Mouse (Mus musculus) heart, postnatal 0 days (tissue): ENCODE results near the gene Ctrc. TPM values are rescaled to one million over a fixed set of nuclear protein-coding genes. Genes with fewer than 3 reads are reported as not detected.

ENCODE experiments used
- ATAC-seq: fragments of 200-750 bp; cut with Nextera tagmentation; 2 replicates; pipeline ENCODE4 v1.8.0; 2017; ENCODE audit warnings: low read depth, moderate number of reproducible peaks, moderate library complexity; ENCODE audit not compliant: insufficient read depth
- DNase-seq: peaks from one replicate; pipeline ENCODE4 v3.0.0-alpha.2; 2016; ENCODE audit warnings: low spot score
- H3K27ac ChIP-seq: fragments of 300-500 bp; sonication (generic); 2 replicates; pipeline ENCODE4 v1.5.1; 2014; ENCODE audit warnings: low read depth, mild to moderate bottlenecking
- H3K27me3 ChIP-seq: fragments of 300-500 bp; sonication (generic); 2 replicates; pipeline ENCODE4 v1.6.1; 2014; ENCODE audit warnings: low read length, mixed read lengths; ENCODE audit not compliant: control insufficient read depth, insufficient read depth
- H3K36me3 ChIP-seq: fragments of 300-500 bp; sonication (generic); replicated peaks from 2 replicates; pipeline ENCODE4 v1.6.1; 2014; ENCODE audit warnings: low read length, mixed read lengths; ENCODE audit not compliant: control insufficient read depth, insufficient read depth
- H3K4me1 ChIP-seq: fragments of 300-500 bp; sonication (generic); 2 replicates; pipeline ENCODE4 v1.6.1; 2014; ENCODE audit warnings: antibody characterized with exemption; ENCODE audit not compliant: control insufficient read depth, insufficient read depth
- H3K4me2 ChIP-seq: fragments of 300-500 bp; sonication (generic); 2 replicates; pipeline ENCODE4 v1.6.1; 2014; ENCODE audit warnings: low read depth, mild to moderate bottlenecking, low read length, moderate library complexity
- H3K4me3 ChIP-seq: fragments of 300-500 bp; sonication (generic); 2 replicates; pipeline ENCODE4 v1.5.1; 2014; ENCODE audit warnings: low read depth, low read length
- H3K9ac ChIP-seq: fragments of 300-500 bp; sonication (generic); replicated peaks from 2 replicates; pipeline ENCODE4 v1.6.1; 2014; ENCODE audit warnings: low read depth, low read length, mixed read lengths
- H3K9me3 ChIP-seq: fragments of 300-500 bp; sonication (generic); replicated peaks from 2 replicates; pipeline ENCODE4 v1.6.1; 2016; ENCODE audit warnings: low read length; ENCODE audit not compliant: control insufficient read depth
- CTCF ChIP-seq: IDR thresholded peaks from 2 replicates; pipeline ENCODE4 v1.5.1; 2016; ENCODE audit warnings: antibody characterized with exemption, control low read depth, low read depth
- EP300 ChIP-seq: IDR thresholded peaks from 2 replicates; pipeline ENCODE4 v1.6.1; 2016; ENCODE audit warnings: antibody characterized with exemption, low read depth
- WGBS: fragments of 180-500 bp; shearing (Covaris S2); extraction: QIAGEN DNeasy Blood & Tissue Kit; methylation state at CpG from one replicate; pipeline ENCODE4 v1.1.7; 2014; 5-methylcytosine and 5-hydroxymethylcytosine counted together
- polyA plus RNA-seq: library from polyadenylated mRNA; unstranded; fragments of >200 nt; fragmentation: Nextera tagmentation; extraction: Ambion mirVana; gene quantifications from 2 replicates; pipeline ENCODE4 v1.2.1, GENCODE M21; 2015
- total RNA-seq: library from RNA; depleted of rRNA; stranded (reverse); fragments of >200 nt; gene quantifications from 2 replicates; pipeline ENCODE4 v1.2.3, GENCODE M21; 2014; ENCODE audit warnings: low replicate concordance; rRNA removed

Ctrc gene
- total and polyA plus RNA-seq, 2 experiments from 2014 or later, result not detected

DNA sequence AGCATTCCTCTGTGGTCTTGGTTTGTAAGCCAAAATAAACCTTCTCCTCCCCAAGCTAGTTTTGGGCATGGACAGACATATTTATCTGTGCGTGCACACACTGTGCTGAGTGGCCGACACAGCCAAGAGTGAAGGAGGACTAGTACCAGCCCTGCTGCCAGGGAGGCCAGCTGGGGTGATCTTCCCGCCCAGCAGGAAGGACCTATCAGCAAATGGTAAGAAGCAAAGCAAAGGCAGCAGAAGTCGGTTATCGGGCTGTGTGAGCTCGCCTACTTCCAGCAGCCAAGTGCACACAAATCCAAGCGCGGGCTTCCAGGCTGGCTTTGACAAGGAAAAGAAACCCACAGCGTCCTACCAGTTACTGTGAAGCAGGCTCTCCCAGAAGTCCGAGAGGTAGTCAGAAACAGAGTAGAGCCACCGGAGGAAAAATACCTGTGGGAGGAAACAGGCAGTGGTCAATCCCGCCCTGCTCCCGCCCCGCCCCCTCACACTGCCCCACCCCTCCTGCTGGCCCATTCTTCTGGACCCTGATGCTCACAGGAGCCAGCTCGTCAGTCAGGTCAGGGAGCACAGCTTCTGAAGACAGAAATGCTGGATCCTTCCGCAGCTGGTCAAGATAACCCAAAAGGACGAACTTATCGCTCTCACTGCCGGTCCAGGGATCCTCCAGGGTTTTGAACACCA is 78.7 kb downstream of the Ctrc start:
- no peak overlapping the region for H3K4me3 ChIP-seq
- peak overlapping the region; percentile 41 for H3K4me2 ChIP-seq
- peak; percentile 84 for DNase-seq
- H3K27me3 ChIP-seq, result no peaks in the 10 kb centered on the region
- peak; percentile 68 for TF ChIP-seq EP300
- TF ChIP-seq CTCF, result no peak
- no peak overlapping the region for H3K9ac ChIP-seq
- ATAC-seq, result peak; percentile 93
- H3K27ac ChIP-seq, result peak overlapping the region; percentile 93
- no peaks in the 10 kb centered on the region for H3K9me3 ChIP-seq
- 29% methylated on average over 19 of the region's 19 CpGs for WGBS
- peaks cover 22% of the 10 kb centered on the region for H3K4me1 ChIP-seq
- H3K36me3 ChIP-seq, result peaks cover 70% of the 10 kb centered on the region

DNA sequence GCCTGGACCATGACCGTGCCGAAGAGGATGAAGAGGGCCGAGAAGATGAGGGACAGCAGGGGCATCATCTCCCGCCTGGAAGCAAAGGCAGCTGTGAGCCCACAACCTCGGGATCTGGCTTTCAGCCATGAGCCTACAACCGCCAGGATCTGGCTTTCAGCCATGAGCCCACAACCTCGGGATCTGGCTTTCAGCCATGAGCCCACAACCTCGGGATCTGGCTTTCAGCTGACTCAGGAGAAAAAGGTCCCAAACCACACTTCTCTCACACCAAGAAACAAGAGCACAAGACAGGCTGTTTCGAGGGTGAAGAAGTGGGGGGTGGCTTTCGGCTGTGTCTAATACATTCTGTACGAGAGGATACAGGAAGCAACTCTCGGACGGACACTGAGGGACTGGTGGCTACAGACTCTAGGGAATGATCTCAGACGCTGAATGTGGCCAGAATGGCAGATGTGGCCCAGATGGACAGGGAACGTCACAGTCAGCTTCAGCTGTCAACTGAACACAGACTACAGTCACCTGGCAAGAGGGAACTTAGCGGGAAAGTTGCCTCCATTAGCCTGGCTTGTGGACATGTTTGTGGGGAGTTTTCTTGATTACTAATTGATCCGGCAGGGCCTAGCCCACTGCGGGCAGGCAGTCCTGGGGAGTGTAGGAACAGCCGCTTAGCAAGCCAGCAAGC is 79.3 kb downstream of the Ctrc start:
- 0 out of 2 replicates have a peak overlapping the region, but pooled peaks have one; percentile 4 for H3K9ac ChIP-seq
- peak; percentile 66 for DNase-seq
- H3K9me3 ChIP-seq, result no peaks in the 10 kb centered on the region
- peaks cover 22% of the 10 kb centered on the region for H3K4me1 ChIP-seq
- H3K36me3 ChIP-seq, result peaks cover 70% of the 10 kb centered on the region
- H3K4me3 ChIP-seq, result 0 out of 2 replicates have a peak overlapping the region, but pooled peaks have one; percentile 5
- TF ChIP-seq CTCF, result no peak
- peak; percentile 52; the same call in 1 of the 2 replicates for TF ChIP-seq EP300
- peak overlapping the region; percentile 93 for H3K27ac ChIP-seq
- peak overlapping the region; percentile 41 for H3K4me2 ChIP-seq
- no peaks in the 10 kb centered on the region for H3K27me3 ChIP-seq
- ATAC-seq, result peak; percentile 76
- 9% methylated on average over 19 of the region's 19 CpGs for WGBS

DNA sequence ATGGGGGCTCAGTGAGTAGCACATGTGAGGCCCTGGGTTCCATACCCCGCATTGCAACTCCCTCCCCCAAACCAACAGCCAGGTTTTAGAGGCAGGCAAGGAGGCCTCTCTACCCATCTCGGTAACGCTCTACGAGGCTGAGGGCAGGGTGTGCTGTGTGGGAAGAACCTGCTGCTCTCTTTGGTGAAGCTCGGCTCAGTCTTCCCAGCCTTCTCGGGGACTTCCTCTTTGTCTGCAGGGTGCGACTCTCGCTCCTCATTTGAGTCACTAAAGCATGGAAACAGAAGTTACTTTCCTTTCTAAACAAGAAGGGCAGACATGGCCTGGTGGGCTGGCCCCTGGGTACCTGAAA is 79.9 kb downstream of the Ctrc start:
- no peaks in the 10 kb centered on the region for H3K27me3 ChIP-seq
- peak overlapping the region; percentile 93 for H3K27ac ChIP-seq
- peak overlapping the region; percentile 41 for H3K4me2 ChIP-seq
- DNase-seq (peak; percentile 5), ATAC-seq (no peak)
- 54% methylated on average over 8 of the region's 8 CpGs for WGBS
- H3K36me3 ChIP-seq, result peaks cover 69% of the 10 kb centered on the region
- H3K9ac ChIP-seq, result 0 out of 2 replicates have a peak overlapping the region, but pooled peaks have one; percentile 4
- H3K4me3 ChIP-seq, result 0 out of 2 replicates have a peak overlapping the region, but pooled peaks have one; percentile 5
- no peaks in the 10 kb centered on the region for H3K9me3 ChIP-seq
- peaks cover 22% of the 10 kb centered on the region for H3K4me1 ChIP-seq
- TF ChIP-seq CTCF, result no peak
- no peak for TF ChIP-seq EP300

- peaks cover 61% of the 10 kb centered on the region for H3K36me3 ChIP-seq
- H3K27me3 ChIP-seq, result no peaks in the 10 kb centered on the region
- no peak overlapping the region for H3K27ac ChIP-seq
- 79% methylated on average over 3 of the region's 3 CpGs for WGBS
- no peak overlapping the region for H3K4me3 ChIP-seq
- no peak for DNase-seq
- no peak for ATAC-seq
- no peak overlapping the region for H3K9ac ChIP-seq
- no peak overlapping the region for H3K4me2 ChIP-seq
- no peaks in the 10 kb centered on the region for H3K9me3 ChIP-seq
- TF ChIP-seq EP300 (no peak), CTCF (no peak)
- peaks cover 22% of the 10 kb centered on the region for H3K4me1 ChIP-seq
These were observed 81.2 kb downstream of the Ctrc start for GRCm38 (mm10) chr4:141765008-141765407.

Other genes with a start within 250 kb of the Ctrc start
- 48.3 and 61.5 TPM in 2 replicates for gene Fblim1, start 240.3 kb downstream of the Ctrc start, total RNA-seq
- 47.1 and 57.5 TPM in 2 replicates for gene Fblim1, start 240.3 kb downstream of the Ctrc start, polyA plus RNA-seq
- 0.89 and 6.1 TPM in 2 replicates for gene Tmem82, start 227.7 kb downstream of the Ctrc start, total RNA-seq
- gene Tmem82, start 227.7 kb downstream of the Ctrc start, polyA plus RNA-seq, result 6.8 and 7.3 TPM in 2 replicates
- 12.8 and 56.2 TPM in 2 replicates for gene Slc25a34, start 222.5 kb downstream of the Ctrc start, total RNA-seq
- gene Slc25a34, start 222.5 kb downstream of the Ctrc start, polyA plus RNA-seq, result 17.9 and 20.6 TPM in 2 replicates
- gene Plekhm2, start 181.5 kb downstream of the Ctrc start, total RNA-seq, result 43.3 and 52.9 TPM in 2 replicates
- gene Plekhm2, start 181.5 kb downstream of the Ctrc start, polyA plus RNA-seq, result 5.6 and 7.0 TPM in 2 replicates
- gene Rsc1a1, start 160.8 kb downstream of the Ctrc start, total RNA-seq, result 2.1 and 11.9 TPM in 2 replicates
- not detected in 2 replicates for gene Rsc1a1, start 160.8 kb downstream of the Ctrc start, polyA plus RNA-seq
- 28.2 and 32.8 TPM in 2 replicates for gene Ddi2, start 122.9 kb downstream of the Ctrc start, total RNA-seq
- gene Ddi2, start 122.9 kb downstream of the Ctrc start, polyA plus RNA-seq, result 10.9 and 11.5 TPM in 2 replicates
- gene Agmat, start 99.7 kb downstream of the Ctrc start, total RNA-seq, result 1.5 TPM in 1 of 2 replicates, not detected in the other
- 0.82 and 1.1 TPM in 2 replicates for gene Agmat, start 99.7 kb downstream of the Ctrc start, polyA plus RNA-seq
- gene Dnajc16, start 55.4 kb downstream of the Ctrc start, total RNA-seq, result 10.2 and 12.3 TPM in 2 replicates
- 3.7 and 4.5 TPM in 2 replicates for gene Dnajc16, start 55.4 kb downstream of the Ctrc start, polyA plus RNA-seq
- gene Casp9, start 52.7 kb downstream of the Ctrc start, total RNA-seq, result 26.0 and 26.2 TPM in 2 replicates
- gene Casp9, start 52.7 kb downstream of the Ctrc start, polyA plus RNA-seq, result 11.9 and 12.8 TPM in 2 replicates
- gene Cela2a, start 20.2 kb downstream of the Ctrc start, total RNA-seq, result 2.1 TPM in 1 of 2 replicates, not detected in the other
- gene Cela2a, start 20.2 kb downstream of the Ctrc start, polyA plus RNA-seq, result 0.20 and 0.21 TPM in 2 replicates
- gene Efhd2, start 28.6 kb upstream of the Ctrc start, total RNA-seq, result 42.7 and 42.9 TPM in 2 replicates
- 54.5 and 56.9 TPM in 2 replicates for gene Efhd2, start 28.6 kb upstream of the Ctrc start, polyA plus RNA-seq
- 3.3 TPM in 1 of 2 replicates, not detected in the other for gene Fhad1, start 168.7 kb upstream of the Ctrc start, total RNA-seq
- gene Fhad1, start 168.7 kb upstream of the Ctrc start, polyA plus RNA-seq, result 1.5 and 2.7 TPM in 2 replicates
- 27.7 and 34.4 TPM in 2 replicates for gene Tmem51, start 237.9 kb upstream of the Ctrc start, total RNA-seq
- gene Tmem51, start 237.9 kb upstream of the Ctrc start, polyA plus RNA-seq, result 39.5 and 46.8 TPM in 2 replicates